Mouse (Mus musculus): ENCODE data around the gene Vps16.

Vps16 gene

GRCm38 (mm10) chr2:130457871-130458270 lies 33.7 kb downstream of the Vps16 start:
- TF ChIP-seq CTCF (conservative IDR thresholded peaks at IDR 0.05; ENCODE audit: low read length) (no peak), POU5F1 (IDR thresholded peaks at IDR 0.05; ENCODE audit: borderline replicate concordance, low read length) (no peak), NANOG (IDR thresholded peaks at IDR 0.05; ENCODE audit: borderline replicate concordance, low read length) (no peak)
- H3K4me1 ChIP-seq (replicated peaks; ENCODE audit: low read depth, low read length): no peaks in the 10 kb centered on the region
- H3K36me3 ChIP-seq (ENCODE audit: insufficient read depth, low read length): no peaks in the 10 kb centered on the region
- H3K4me3 ChIP-seq (replicated peaks; ENCODE audit: low read length): no peak overlapping the region
- H3K9me3 ChIP-seq (ENCODE audit: low read length): no peaks in the 10 kb centered on the region
- H3K27me3 ChIP-seq (ENCODE audit: insufficient read depth, low read length): no peaks in the 10 kb centered on the region

- TF ChIP-seq POU5F1 (IDR thresholded peaks at IDR 0.05; ENCODE audit: borderline replicate concordance, low read length): no peak
- TF ChIP-seq NANOG (IDR thresholded peaks at IDR 0.05; ENCODE audit: borderline replicate concordance, low read length): no peak
- no peak for TF ChIP-seq CTCF (conservative IDR thresholded peaks at IDR 0.05; ENCODE audit: low read length)
- Histone ChIP-seq H3K4me3 (replicated peaks; ENCODE audit: low read length) (no peak overlapping the region), H3K27me3 (ENCODE audit: insufficient read depth, low read length) (no peaks in the 10 kb centered on the region), H3K9me3 (ENCODE audit: low read length) (no peaks in the 10 kb centered on the region), H3K36me3 (ENCODE audit: insufficient read depth, low read length) (no peaks in the 10 kb centered on the region), H3K4me1 (replicated peaks; ENCODE audit: low read depth, low read length) (no peaks in the 10 kb centered on the region)
These were observed 35.4 kb downstream of the Vps16 start for GRCm38 (mm10) chr2:130459576-130459975.

- no peak for TF ChIP-seq POU5F1 (IDR thresholded peaks at IDR 0.05; ENCODE audit: borderline replicate concordance, low read length)
- TF ChIP-seq NANOG (IDR thresholded peaks at IDR 0.05; ENCODE audit: borderline replicate concordance, low read length): no peak
- no peak for TF ChIP-seq CTCF (conservative IDR thresholded peaks at IDR 0.05; ENCODE audit: low read length)
- Histone ChIP-seq H3K36me3 (ENCODE audit: insufficient read depth, low read length) (no peaks in the 10 kb centered on the region), H3K4me1 (replicated peaks; ENCODE audit: low read depth, low read length) (no peaks in the 10 kb centered on the region), H3K4me3 (replicated peaks; ENCODE audit: low read length) (no peak overlapping the region), H3K27me3 (ENCODE audit: insufficient read depth, low read length) (no peaks in the 10 kb centered on the region), H3K9me3 (ENCODE audit: low read length) (no peaks in the 10 kb centered on the region)
These were observed 37.3 kb downstream of the Vps16 start for GRCm38 (mm10) chr2:130461287-130462071.

GRCm38 (mm10) chr2:130466438-130466837 lies 42.3 kb downstream of the Vps16 start:
- no peaks in the 10 kb centered on the region for H3K9me3 ChIP-seq (ENCODE audit: low read length)
- no peak for TF ChIP-seq POU5F1 (IDR thresholded peaks at IDR 0.05; ENCODE audit: borderline replicate concordance, low read length)
- no peaks in the 10 kb centered on the region for H3K27me3 ChIP-seq (ENCODE audit: insufficient read depth, low read length)

GRCm38 (mm10) chr2:130469366-130469765 lies 45.2 kb downstream of the Vps16 start:
- no peaks in the 10 kb centered on the region for H3K27me3 ChIP-seq (ENCODE audit: insufficient read depth, low read length)
- no peaks in the 10 kb centered on the region for H3K9me3 ChIP-seq (ENCODE audit: low read length)
- no peak overlapping the region for H3K4me3 ChIP-seq (replicated peaks; ENCODE audit: low read length)
- TF ChIP-seq POU5F1 (IDR thresholded peaks at IDR 0.05; ENCODE audit: borderline replicate concordance, low read length): no peak
- no peak for TF ChIP-seq CTCF (conservative IDR thresholded peaks at IDR 0.05; ENCODE audit: low read length)
- TF ChIP-seq NANOG (IDR thresholded peaks at IDR 0.05; ENCODE audit: borderline replicate concordance, low read length): no peak
- H3K4me1 ChIP-seq (replicated peaks; ENCODE audit: low read depth, low read length): peaks cover 19% of the 10 kb centered on the region
- no peaks in the 10 kb centered on the region for H3K36me3 ChIP-seq (ENCODE audit: insufficient read depth, low read length)

More at GRCm38 (mm10) chr2:130466438-130466837, 42.3 kb downstream of the Vps16 start:
- H3K4me3 ChIP-seq (replicated peaks; ENCODE audit: low read length): no peak overlapping the region
- peaks cover 19% of the 10 kb centered on the region for H3K4me1 ChIP-seq (replicated peaks; ENCODE audit: low read depth, low read length)
- H3K36me3 ChIP-seq (ENCODE audit: insufficient read depth, low read length): no peaks in the 10 kb centered on the region

GRCm38 (mm10) chr2:130469935-130470334 lies 45.8 kb downstream of the Vps16 start:
- peaks cover 19% of the 10 kb centered on the region for H3K4me1 ChIP-seq (replicated peaks; ENCODE audit: low read depth, low read length)
- TF ChIP-seq CTCF (conservative IDR thresholded peaks at IDR 0.05; ENCODE audit: low read length) (no peak), NANOG (IDR thresholded peaks at IDR 0.05; ENCODE audit: borderline replicate concordance, low read length) (no peak), POU5F1 (IDR thresholded peaks at IDR 0.05; ENCODE audit: borderline replicate concordance, low read length) (no peak)
- no peaks in the 10 kb centered on the region for H3K36me3 ChIP-seq (ENCODE audit: insufficient read depth, low read length)
- no peaks in the 10 kb centered on the region for H3K9me3 ChIP-seq (ENCODE audit: low read length)
- no peak overlapping the region for H3K4me3 ChIP-seq (replicated peaks; ENCODE audit: low read length)
- H3K27me3 ChIP-seq (ENCODE audit: insufficient read depth, low read length): no peaks in the 10 kb centered on the region

- TF ChIP-seq NANOG (IDR thresholded peaks at IDR 0.05; ENCODE audit: borderline replicate concordance, low read length) (no peak), CTCF (conservative IDR thresholded peaks at IDR 0.05; ENCODE audit: low read length) (no peak), POU5F1 (IDR thresholded peaks at IDR 0.05; ENCODE audit: borderline replicate concordance, low read length) (no peak)
- no peaks in the 10 kb centered on the region for H3K27me3 ChIP-seq (ENCODE audit: insufficient read depth, low read length)
- H3K9me3 ChIP-seq (ENCODE audit: low read length): no peaks in the 10 kb centered on the region
- H3K4me3 ChIP-seq (replicated peaks; ENCODE audit: low read length): no peak overlapping the region
- peaks cover 19% of the 10 kb centered on the region for H3K4me1 ChIP-seq (replicated peaks; ENCODE audit: low read depth, low read length)
- H3K36me3 ChIP-seq (ENCODE audit: insufficient read depth, low read length): no peaks in the 10 kb centered on the region
These were observed 48.9 kb downstream of the Vps16 start for GRCm38 (mm10) chr2:130472908-130473510.

- TF ChIP-seq CTCF (conservative IDR thresholded peaks at IDR 0.05; ENCODE audit: low read length) (no peak), NANOG (IDR thresholded peaks at IDR 0.05; ENCODE audit: borderline replicate concordance, low read length) (no peak), POU5F1 (IDR thresholded peaks at IDR 0.05; ENCODE audit: borderline replicate concordance, low read length) (no peak)
- Histone ChIP-seq H3K4me1 (replicated peaks; ENCODE audit: low read depth, low read length) (no peaks in the 10 kb centered on the region; the same call in 1 of the 2 replicates), H3K9me3 (ENCODE audit: low read length) (no peaks in the 10 kb centered on the region), H3K4me3 (replicated peaks; ENCODE audit: low read length) (no peak overlapping the region), H3K36me3 (ENCODE audit: insufficient read depth, low read length) (no peaks in the 10 kb centered on the region), H3K27me3 (ENCODE audit: insufficient read depth, low read length) (no peaks in the 10 kb centered on the region)
These were observed 51.6 kb downstream of the Vps16 start for GRCm38 (mm10) chr2:130475764-130476163.

Data from E14TG2a.4 (cell line).